Mouse (Mus musculus): Measurements from ENCODE around the gene Cpt1c. TPM values are rescaled to one million over a fixed set of nuclear protein-coding genes. Genes with fewer than 3 reads are reported as not detected.

Gene Cpt1c
- 76.4 TPM for polyA plus RNA-seq (2015; fragmentation: Illumina TruSeq; extraction: RNeasy Lipid Tissue Mini Kit (QIAGEN cat#74804); ENCODE audit: low read depth, low replicate concordance)

GRCm38 (mm10) chr7:44974383-44975116 is at the start of gene Cpt1c:
Gene Cpt1c (minus strand): TSS chr7:44974851.

DNA sequence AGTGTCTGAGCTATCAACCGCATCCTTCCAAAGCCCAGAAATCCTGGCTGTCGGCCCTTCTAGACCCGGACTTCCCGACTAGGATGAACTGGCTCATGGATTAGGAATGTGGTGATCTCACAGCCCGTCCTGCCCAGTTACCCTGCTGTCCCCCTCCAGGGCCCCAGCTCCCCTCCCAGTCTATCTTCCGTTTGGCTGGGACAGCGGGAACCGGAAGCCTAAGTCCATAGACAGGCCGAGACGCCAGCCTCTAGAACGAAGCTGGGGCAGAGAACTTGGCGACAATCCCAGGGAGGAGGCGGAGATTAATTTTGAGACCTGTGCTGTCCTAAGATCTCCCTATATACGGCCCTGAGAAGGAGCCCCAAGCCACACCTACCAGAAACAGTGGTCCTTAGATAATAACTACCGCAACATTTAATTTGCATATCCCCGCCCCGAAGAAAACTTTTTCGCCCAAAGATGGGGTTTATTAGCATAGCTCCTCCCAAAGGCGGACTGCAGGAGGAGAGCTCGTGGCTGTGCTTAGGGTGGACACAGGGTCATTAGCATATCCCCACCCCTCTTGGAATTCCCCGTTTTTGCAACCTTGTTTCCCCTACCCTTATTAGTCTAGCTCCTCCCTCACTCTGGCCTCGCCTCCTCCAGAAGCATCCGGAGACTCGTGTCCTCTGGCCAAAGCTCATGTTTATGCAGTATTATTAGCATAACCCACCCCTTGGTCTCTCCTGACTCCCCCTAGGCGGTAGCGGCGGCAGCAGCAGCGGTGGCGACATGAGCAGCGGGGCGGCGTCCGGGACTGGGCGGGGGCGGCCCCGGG is 42.8 kb upstream of the Cpt1c start, which contains the start of gene Rras:
TSS of gene Rras (plus strand) at position 720 of the 820 bp plus-strand sequence.

DNA sequence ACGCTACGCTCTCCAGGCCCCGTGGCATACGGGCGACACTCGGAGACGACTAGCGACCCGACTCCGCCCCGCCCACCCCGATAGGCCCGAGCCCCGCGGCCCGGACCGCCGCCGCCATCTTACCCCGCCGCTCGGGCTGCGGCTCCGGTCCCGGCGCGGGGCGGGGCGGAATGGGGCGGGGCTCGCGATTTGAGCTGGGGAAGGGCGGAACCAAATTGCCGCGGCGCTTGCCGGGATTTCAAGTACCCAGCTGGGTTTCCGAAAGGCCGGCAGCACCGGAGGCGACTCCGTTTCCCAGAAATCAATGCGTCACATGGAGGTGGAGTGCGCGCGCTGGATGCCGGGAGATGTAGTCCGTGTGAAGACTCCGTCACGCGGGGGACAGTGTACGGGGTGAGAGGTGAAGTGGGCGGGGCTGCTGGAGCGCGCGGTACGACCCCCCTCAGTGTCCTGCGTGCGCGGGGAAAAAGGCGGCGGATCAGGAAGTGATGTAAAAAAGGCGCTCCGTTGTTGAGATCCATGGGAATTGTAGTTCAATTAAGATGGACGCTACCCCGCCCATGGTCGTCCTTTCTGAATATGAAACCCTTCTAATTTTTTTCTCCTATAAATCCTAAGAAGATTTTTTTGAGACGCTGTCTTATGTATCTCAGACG is 41.4 kb upstream of the Cpt1c start, which contains the start of gene Scaf1:
TSS of gene Scaf1 (minus strand) at position 407 of the 656 bp plus-strand sequence.

GRCm38 (mm10) chr7:44998501-44998955 is 23.9 kb upstream of the Cpt1c start, which contains the start of gene Bcl2l12:
Gene Bcl2l12 (minus strand): TSS chr7:44998712.

GRCm38 (mm10) chr7:44997231-44997939 is 22.7 kb upstream of the Cpt1c start, which contains the start of gene Irf3:
Gene Irf3 (plus strand): TSS chr7:44997648.

GRCm38 (mm10) chr7:44986192-44986878 is 11.7 kb upstream of the Cpt1c start, which contains the start of gene Prmt1:
Gene Prmt1 (minus strand): TSS chr7:44986568.

DNA sequence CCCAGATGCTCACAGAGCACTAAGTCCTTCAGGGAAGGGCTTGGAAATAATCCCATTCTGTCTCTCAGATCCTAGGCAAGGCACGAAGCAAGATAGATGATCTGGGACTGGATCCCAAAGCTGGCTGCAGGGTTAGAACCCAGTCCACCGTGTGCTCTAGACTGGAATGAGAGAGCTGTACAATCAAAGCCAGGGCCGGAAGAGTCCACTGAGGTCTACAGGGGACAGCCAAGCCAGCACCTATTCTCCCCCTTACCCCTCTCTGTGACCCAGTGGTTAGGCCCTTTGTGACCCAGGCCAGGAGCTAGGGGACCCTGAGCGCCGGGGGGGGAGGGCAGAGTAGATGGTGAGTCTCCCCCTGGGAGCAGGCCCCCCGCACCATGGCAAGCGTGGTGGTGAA is 31.7 kb downstream of the Cpt1c start, which contains the start of gene Tsks:
TSS of gene Tsks (plus strand) at position 301 of the 400 bp plus-strand sequence.

DNA sequence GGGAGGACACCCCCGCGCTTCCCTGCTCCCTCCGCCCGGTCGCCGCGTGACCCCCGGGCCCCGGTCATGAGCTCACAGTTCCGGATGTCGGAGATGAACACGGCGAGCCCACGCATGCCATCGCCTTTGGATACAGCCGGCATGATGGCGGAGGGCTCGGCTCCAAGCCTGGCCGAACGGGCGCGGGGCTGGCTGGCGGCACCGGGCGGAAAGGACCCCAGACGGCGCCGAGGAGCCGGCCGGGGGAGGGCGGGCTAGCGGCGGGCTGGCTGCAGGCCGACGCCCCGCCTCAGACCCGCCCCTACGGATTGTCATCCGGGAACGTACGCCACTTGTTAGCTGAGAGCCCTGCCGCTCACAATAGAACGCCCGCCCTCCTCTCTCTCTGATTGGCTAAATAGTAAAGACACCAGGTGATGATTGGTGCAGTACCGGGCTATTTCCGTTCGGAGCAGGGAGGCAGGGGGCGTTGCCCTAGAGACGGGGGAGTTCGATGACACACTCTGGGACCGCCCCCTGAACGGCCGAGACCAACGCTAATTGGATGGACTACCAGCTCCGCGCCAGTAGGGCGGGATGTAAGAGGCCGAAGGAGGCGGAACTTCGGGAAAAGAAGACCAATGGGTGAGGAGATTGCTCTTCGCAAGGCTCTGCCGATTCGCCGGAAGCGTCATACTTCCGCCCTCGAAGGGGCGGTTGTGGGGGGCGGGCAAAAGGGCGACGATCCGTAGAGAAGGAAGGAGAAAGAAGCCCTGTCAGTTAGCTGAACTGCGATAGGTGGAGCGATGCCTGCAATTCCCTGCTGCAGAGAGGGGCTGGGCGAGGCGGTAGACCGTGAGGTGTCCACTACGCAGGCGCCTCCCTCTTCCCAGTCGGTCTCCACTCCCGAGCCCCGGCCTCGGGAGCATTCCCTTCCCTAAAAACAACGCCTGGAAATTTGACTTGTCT is 45.2 kb downstream of the Cpt1c start, which contains the start of gene Ap2a1:
TSS of gene Ap2a1 (minus strand) at position 293 of the 948 bp plus-strand sequence.

Other genes starting within 250 kb of the Cpt1c start
- 30.2 TPM for gene Vrk3, start 226.4 kb downstream of the Cpt1c start, polyA plus RNA-seq (2015; fragmentation: Illumina TruSeq; extraction: RNeasy Lipid Tissue Mini Kit (QIAGEN cat#74804); ENCODE audit: low read depth, low replicate concordance)
- 0.91 TPM for gene Zfp473, start 223.8 kb downstream of the Cpt1c start, polyA plus RNA-seq (2015; fragmentation: Illumina TruSeq; extraction: RNeasy Lipid Tissue Mini Kit (QIAGEN cat#74804); ENCODE audit: low read depth, low replicate concordance)
- gene Nup62, start 158.8 kb downstream of the Cpt1c start, polyA plus RNA-seq (2015; fragmentation: Illumina TruSeq; extraction: RNeasy Lipid Tissue Mini Kit (QIAGEN cat#74804); ENCODE audit: low read depth, low replicate concordance): 24.4 TPM
- 0.34 TPM for gene Il4i1, start 158.5 kb downstream of the Cpt1c start, polyA plus RNA-seq (2015; fragmentation: Illumina TruSeq; extraction: RNeasy Lipid Tissue Mini Kit (QIAGEN cat#74804); ENCODE audit: low read depth, low replicate concordance)
- 22.3 TPM for gene Atf5, start 158.2 kb downstream of the Cpt1c start, polyA plus RNA-seq (2015; fragmentation: Illumina TruSeq; extraction: RNeasy Lipid Tissue Mini Kit (QIAGEN cat#74804); ENCODE audit: low read depth, low replicate concordance)
- 53.1 TPM for gene Akt1s1, start 125.9 kb downstream of the Cpt1c start, polyA plus RNA-seq (2015; fragmentation: Illumina TruSeq; extraction: RNeasy Lipid Tissue Mini Kit (QIAGEN cat#74804); ENCODE audit: low read depth, low replicate concordance)
- gene Tbc1d17, start 125.8 kb downstream of the Cpt1c start, polyA plus RNA-seq (2015; fragmentation: Illumina TruSeq; extraction: RNeasy Lipid Tissue Mini Kit (QIAGEN cat#74804); ENCODE audit: low read depth, low replicate concordance): 63.8 TPM
- 27.9 TPM for gene Pnkp, start 117.7 kb downstream of the Cpt1c start, polyA plus RNA-seq (2015; fragmentation: Illumina TruSeq; extraction: RNeasy Lipid Tissue Mini Kit (QIAGEN cat#74804); ENCODE audit: low read depth, low replicate concordance)
- gene Ptov1, start 105.1 kb downstream of the Cpt1c start, polyA plus RNA-seq (2015; fragmentation: Illumina TruSeq; extraction: RNeasy Lipid Tissue Mini Kit (QIAGEN cat#74804); ENCODE audit: low read depth, low replicate concordance): 258 TPM
- gene Med25, start 82.1 kb downstream of the Cpt1c start, polyA plus RNA-seq (2015; fragmentation: Illumina TruSeq; extraction: RNeasy Lipid Tissue Mini Kit (QIAGEN cat#74804); ENCODE audit: low read depth, low replicate concordance): 56.8 TPM
- 21.6 TPM for gene Fuz, start 78.8 kb downstream of the Cpt1c start, polyA plus RNA-seq (2015; fragmentation: Illumina TruSeq; extraction: RNeasy Lipid Tissue Mini Kit (QIAGEN cat#74804); ENCODE audit: low read depth, low replicate concordance)
- gene Ap2a1, start 45.4 kb downstream of the Cpt1c start, polyA plus RNA-seq (2015; fragmentation: Illumina TruSeq; extraction: RNeasy Lipid Tissue Mini Kit (QIAGEN cat#74804); ENCODE audit: low read depth, low replicate concordance): 188 TPM
- 1.3 TPM for gene Tsks, start 31.6 kb downstream of the Cpt1c start, polyA plus RNA-seq (2015; fragmentation: Illumina TruSeq; extraction: RNeasy Lipid Tissue Mini Kit (QIAGEN cat#74804); ENCODE audit: low read depth, low replicate concordance)
- gene Prmt1, start 11.7 kb upstream of the Cpt1c start, polyA plus RNA-seq (2015; fragmentation: Illumina TruSeq; extraction: RNeasy Lipid Tissue Mini Kit (QIAGEN cat#74804); ENCODE audit: low read depth, low replicate concordance): 235 TPM
- 45.8 TPM for gene Irf3, start 22.8 kb upstream of the Cpt1c start, polyA plus RNA-seq (2015; fragmentation: Illumina TruSeq; extraction: RNeasy Lipid Tissue Mini Kit (QIAGEN cat#74804); ENCODE audit: low read depth, low replicate concordance)
- gene Bcl2l12, start 23.9 kb upstream of the Cpt1c start, polyA plus RNA-seq (2015; fragmentation: Illumina TruSeq; extraction: RNeasy Lipid Tissue Mini Kit (QIAGEN cat#74804); ENCODE audit: low read depth, low replicate concordance): 3.6 TPM
- 83.6 TPM for gene Scaf1, start 41.5 kb upstream of the Cpt1c start, polyA plus RNA-seq (2015; fragmentation: Illumina TruSeq; extraction: RNeasy Lipid Tissue Mini Kit (QIAGEN cat#74804); ENCODE audit: low read depth, low replicate concordance)
- gene Rras, start 43.1 kb upstream of the Cpt1c start, polyA plus RNA-seq (2015; fragmentation: Illumina TruSeq; extraction: RNeasy Lipid Tissue Mini Kit (QIAGEN cat#74804); ENCODE audit: low read depth, low replicate concordance): 17.7 TPM
- 23.9 TPM for gene Prr12, start 78.0 kb upstream of the Cpt1c start, polyA plus RNA-seq (2015; fragmentation: Illumina TruSeq; extraction: RNeasy Lipid Tissue Mini Kit (QIAGEN cat#74804); ENCODE audit: low read depth, low replicate concordance)
- 64.6 TPM for gene Nosip, start 87.6 kb upstream of the Cpt1c start, polyA plus RNA-seq (2015; fragmentation: Illumina TruSeq; extraction: RNeasy Lipid Tissue Mini Kit (QIAGEN cat#74804); ENCODE audit: low read depth, low replicate concordance)
- 11.6 TPM for gene Prrg2, start 87.8 kb upstream of the Cpt1c start, polyA plus RNA-seq (2015; fragmentation: Illumina TruSeq; extraction: RNeasy Lipid Tissue Mini Kit (QIAGEN cat#74804); ENCODE audit: low read depth, low replicate concordance)
- 6.6 TPM for gene Rcn3, start 117.4 kb upstream of the Cpt1c start, polyA plus RNA-seq (2015; fragmentation: Illumina TruSeq; extraction: RNeasy Lipid Tissue Mini Kit (QIAGEN cat#74804); ENCODE audit: low read depth, low replicate concordance)
- gene Fcgrt, start 129.0 kb upstream of the Cpt1c start, polyA plus RNA-seq (2015; fragmentation: Illumina TruSeq; extraction: RNeasy Lipid Tissue Mini Kit (QIAGEN cat#74804); ENCODE audit: low read depth, low replicate concordance): 20.1 TPM
- gene Rps11, start 149.6 kb upstream of the Cpt1c start, polyA plus RNA-seq (2015; fragmentation: Illumina TruSeq; extraction: RNeasy Lipid Tissue Mini Kit (QIAGEN cat#74804); ENCODE audit: low read depth, low replicate concordance): 807 TPM
- 1,952 TPM for gene Rpl13a, start 153.9 kb upstream of the Cpt1c start, polyA plus RNA-seq (2015; fragmentation: Illumina TruSeq; extraction: RNeasy Lipid Tissue Mini Kit (QIAGEN cat#74804); ENCODE audit: low read depth, low replicate concordance)
- gene Gm45713, start 161.4 kb upstream of the Cpt1c start, polyA plus RNA-seq (2015; fragmentation: Illumina TruSeq; extraction: RNeasy Lipid Tissue Mini Kit (QIAGEN cat#74804); ENCODE audit: low read depth, low replicate concordance): not detected
- gene Flt3l, start 161.6 kb upstream of the Cpt1c start, polyA plus RNA-seq (2015; fragmentation: Illumina TruSeq; extraction: RNeasy Lipid Tissue Mini Kit (QIAGEN cat#74804); ENCODE audit: low read depth, low replicate concordance): 11.0 TPM
- gene Pih1d1, start 179.5 kb upstream of the Cpt1c start, polyA plus RNA-seq (2015; fragmentation: Illumina TruSeq; extraction: RNeasy Lipid Tissue Mini Kit (QIAGEN cat#74804); ENCODE audit: low read depth, low replicate concordance): 50.0 TPM
- gene Aldh16a1, start 179.7 kb upstream of the Cpt1c start, polyA plus RNA-seq (2015; fragmentation: Illumina TruSeq; extraction: RNeasy Lipid Tissue Mini Kit (QIAGEN cat#74804); ENCODE audit: low read depth, low replicate concordance): 6.5 TPM
- gene Slc17a7, start 189.1 kb upstream of the Cpt1c start, polyA plus RNA-seq (2015; fragmentation: Illumina TruSeq; extraction: RNeasy Lipid Tissue Mini Kit (QIAGEN cat#74804); ENCODE audit: low read depth, low replicate concordance): 704 TPM
- not detected for gene Gfy, start 204.7 kb upstream of the Cpt1c start, polyA plus RNA-seq (2015; fragmentation: Illumina TruSeq; extraction: RNeasy Lipid Tissue Mini Kit (QIAGEN cat#74804); ENCODE audit: low read depth, low replicate concordance)
- gene Pth2, start 206.1 kb upstream of the Cpt1c start, polyA plus RNA-seq (2015; fragmentation: Illumina TruSeq; extraction: RNeasy Lipid Tissue Mini Kit (QIAGEN cat#74804); ENCODE audit: low read depth, low replicate concordance): not detected
- gene Ccdc155, start 230.0 kb upstream of the Cpt1c start, polyA plus RNA-seq (2015; fragmentation: Illumina TruSeq; extraction: RNeasy Lipid Tissue Mini Kit (QIAGEN cat#74804); ENCODE audit: low read depth, low replicate concordance): 2.2 TPM
- gene Dkkl1, start 237.3 kb upstream of the Cpt1c start, polyA plus RNA-seq (2015; fragmentation: Illumina TruSeq; extraction: RNeasy Lipid Tissue Mini Kit (QIAGEN cat#74804); ENCODE audit: low read depth, low replicate concordance): 39.0 TPM
- 3.6 TPM for gene Tead2, start 240.9 kb upstream of the Cpt1c start, polyA plus RNA-seq (2015; fragmentation: Illumina TruSeq; extraction: RNeasy Lipid Tissue Mini Kit (QIAGEN cat#74804); ENCODE audit: low read depth, low replicate concordance)